Mouse (Mus musculus) splenic B cell, adult 2 months (primary cell): ENCODE measurements around the gene Robo1.

Source experiments
- DNase-seq: peaks from one replicate; pipeline ENCODE4 v3.0.0-alpha.2; 2011; ENCODE audit warnings: low read depth, low spot score
- H3K27me3 ChIP-seq: 2 replicates; pipeline ENCODE4 v1.6.1; 2012; ENCODE audit warnings: mild to moderate bottlenecking, low read length, moderate library complexity, mixed read lengths; ENCODE audit not compliant: control insufficient read depth, poor library complexity, insufficient read depth, severe bottlenecking
- H3K36me3 ChIP-seq: 2 replicates; pipeline ENCODE4 v1.6.1; 2012; ENCODE audit warnings: mild to moderate bottlenecking, low read length, moderate library complexity, mixed read lengths; ENCODE audit not compliant: control insufficient read depth, poor library complexity, insufficient read depth, severe bottlenecking

Robo1 gene

DNA sequence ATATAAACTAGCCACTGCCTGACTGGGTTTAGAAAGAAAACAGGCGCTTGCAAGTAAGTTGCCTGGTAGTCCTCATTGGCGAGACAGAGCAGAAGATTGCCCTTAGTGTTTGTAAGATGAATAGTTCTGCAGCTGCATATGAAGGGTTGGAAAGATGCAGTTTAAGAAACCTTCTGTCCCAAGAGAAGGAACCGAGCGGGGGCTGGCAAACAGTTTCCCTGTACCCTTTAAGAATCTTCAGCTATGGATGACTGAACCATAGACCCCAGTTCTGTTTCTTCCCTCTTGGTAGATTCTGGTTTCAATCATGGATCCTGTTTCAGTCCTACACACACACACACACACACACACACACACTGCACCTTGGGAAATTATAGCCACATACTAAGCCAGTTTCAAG is 356.7 kb downstream of the Robo1 start:
- no peak for DNase-seq
- H3K27me3 ChIP-seq: no peaks in the 10 kb centered on the region
- no peaks in the 10 kb centered on the region for H3K36me3 ChIP-seq

DNA sequence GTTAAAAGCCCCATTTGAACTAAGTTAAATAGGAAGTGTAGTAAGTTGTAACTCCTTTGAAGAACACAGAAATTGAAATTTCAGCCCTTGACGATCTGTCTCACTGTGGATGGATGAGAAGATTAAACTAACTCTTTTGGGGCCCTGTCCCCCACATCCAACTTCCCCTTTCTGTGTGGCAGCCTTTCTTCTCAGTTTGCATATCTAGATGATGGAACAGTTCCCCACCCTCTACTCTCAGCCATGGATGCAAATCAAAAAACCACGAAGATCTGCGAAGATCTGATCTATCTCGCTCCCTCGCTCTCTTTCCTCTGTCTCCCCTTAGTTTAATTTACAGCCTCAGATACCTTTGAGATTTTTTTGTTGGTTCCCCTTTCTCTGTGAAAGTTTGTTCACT is 357.3 kb downstream of the Robo1 start:
- H3K27me3 ChIP-seq: no peaks in the 10 kb centered on the region
- DNase-seq: no peak
- no peaks in the 10 kb centered on the region for H3K36me3 ChIP-seq

DNA sequence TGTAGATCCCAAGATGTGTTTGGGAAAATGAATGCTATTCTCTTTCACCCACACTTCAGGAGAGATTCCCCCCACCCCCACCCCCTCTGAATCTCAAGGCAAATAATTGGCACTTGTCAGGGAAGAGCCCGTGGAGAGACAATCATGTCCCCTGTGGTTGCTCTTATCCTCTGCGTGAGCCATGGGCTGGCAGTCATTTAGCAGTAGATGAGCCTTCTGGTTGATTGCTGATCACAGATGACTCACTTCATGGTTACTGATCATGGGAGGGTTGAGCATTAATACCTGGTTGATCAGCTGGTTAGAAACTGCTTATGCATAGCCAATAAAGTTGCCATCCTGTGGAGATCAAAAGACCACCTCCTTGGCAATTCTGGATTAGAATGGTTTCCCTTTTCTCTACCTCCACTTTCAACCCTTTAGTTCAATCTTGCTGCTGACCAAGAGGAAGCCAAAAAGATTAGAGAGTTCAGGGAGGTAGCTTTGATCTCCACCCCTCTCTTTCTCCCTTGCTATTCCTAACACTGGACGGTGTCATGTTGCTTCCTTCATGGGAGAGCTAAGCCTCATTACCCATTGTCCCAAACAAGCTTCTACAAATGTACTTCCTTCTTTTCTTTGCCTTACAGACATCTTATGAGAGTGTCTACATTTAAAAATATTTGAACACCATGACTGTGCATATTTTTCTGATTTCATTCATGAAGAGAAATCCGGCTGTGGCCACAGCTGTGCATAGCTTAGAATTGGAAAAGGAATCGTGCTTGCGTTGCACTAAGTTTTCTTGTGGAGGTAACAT is 362.3 kb downstream of the Robo1 start:
- Histone ChIP-seq H3K36me3 (no peaks in the 10 kb centered on the region), H3K27me3 (no peaks in the 10 kb centered on the region)
- DNase-seq: no peak

DNA sequence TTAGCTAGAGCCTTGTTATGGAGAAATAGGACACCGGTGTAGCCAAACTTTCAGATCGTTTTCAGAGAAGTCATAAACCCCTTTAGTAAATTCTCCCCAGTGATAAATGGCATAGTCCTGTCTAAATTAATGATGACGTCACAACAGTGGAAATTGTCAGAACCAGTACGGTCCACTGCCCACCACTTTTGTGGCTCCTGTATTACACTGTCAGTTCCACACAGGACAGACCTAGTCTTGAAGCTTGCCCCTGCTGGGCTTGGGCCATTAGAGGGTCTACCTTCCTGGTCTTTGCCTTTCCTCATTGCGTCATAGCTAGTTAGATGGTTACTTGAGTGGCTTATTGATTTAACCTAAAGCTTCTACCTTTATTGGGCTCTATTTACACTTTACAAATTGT is 369.1 kb downstream of the Robo1 start:
- DNase-seq: no peak
- Histone ChIP-seq H3K36me3 (no peaks in the 10 kb centered on the region), H3K27me3 (no peaks in the 10 kb centered on the region; the same call in 1 of the 2 replicates)

DNA sequence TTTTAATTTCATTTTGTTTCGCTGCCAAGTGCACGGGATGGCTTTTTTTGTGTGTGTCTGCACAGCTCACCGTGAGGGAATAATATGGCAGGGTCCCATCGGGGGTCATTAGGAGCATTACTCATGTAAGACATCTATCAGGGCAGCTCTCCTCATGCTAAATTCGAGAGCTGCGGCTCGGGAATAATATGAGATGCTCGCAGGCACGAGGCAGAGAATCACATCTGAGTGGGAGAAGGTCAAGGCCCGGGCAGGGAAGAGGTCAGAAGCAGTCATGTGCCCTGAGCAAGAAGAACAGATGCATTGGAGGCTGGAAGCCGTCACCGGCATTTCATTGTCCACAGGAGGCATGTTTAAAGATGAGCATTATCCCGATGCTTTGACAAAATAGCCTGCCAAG is 370.3 kb downstream of the Robo1 start:
- Histone ChIP-seq H3K36me3 (no peaks in the 10 kb centered on the region), H3K27me3 (no peaks in the 10 kb centered on the region; the same call in 1 of the 2 replicates)
- no peak for DNase-seq

DNA sequence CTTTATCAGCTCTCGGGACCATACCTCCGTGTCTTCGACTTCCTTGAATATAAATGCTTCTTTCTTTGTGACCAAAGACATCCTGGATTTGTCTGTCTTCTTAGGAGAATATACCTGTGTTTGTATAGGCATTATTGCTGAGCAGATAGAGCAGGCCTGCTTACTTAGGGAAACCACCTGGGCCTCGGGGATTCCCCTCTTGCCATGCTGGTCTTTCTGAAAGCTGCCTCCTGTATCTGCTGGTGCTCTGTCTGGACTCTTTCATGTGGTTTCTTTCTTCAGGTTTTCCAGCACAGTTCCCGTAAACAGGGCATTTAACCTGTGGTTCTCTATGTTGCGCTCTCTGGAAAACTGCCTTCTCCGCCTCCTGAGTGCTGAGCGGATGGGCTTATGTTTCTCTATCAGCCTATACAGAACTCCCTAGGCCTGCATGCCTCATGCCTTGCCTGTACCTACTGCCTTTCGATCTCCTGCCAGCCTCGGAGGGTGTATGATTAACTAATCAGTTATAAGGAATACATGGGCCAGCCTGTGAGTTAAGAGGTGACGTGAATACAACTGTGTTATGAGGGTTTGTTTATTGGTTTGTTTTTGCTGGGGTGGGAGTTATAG is 370.9 kb downstream of the Robo1 start:
- Histone ChIP-seq H3K36me3 (no peaks in the 10 kb centered on the region), H3K27me3 (no peaks in the 10 kb centered on the region; the same call in 1 of the 2 replicates)
- DNase-seq: no peak

DNA sequence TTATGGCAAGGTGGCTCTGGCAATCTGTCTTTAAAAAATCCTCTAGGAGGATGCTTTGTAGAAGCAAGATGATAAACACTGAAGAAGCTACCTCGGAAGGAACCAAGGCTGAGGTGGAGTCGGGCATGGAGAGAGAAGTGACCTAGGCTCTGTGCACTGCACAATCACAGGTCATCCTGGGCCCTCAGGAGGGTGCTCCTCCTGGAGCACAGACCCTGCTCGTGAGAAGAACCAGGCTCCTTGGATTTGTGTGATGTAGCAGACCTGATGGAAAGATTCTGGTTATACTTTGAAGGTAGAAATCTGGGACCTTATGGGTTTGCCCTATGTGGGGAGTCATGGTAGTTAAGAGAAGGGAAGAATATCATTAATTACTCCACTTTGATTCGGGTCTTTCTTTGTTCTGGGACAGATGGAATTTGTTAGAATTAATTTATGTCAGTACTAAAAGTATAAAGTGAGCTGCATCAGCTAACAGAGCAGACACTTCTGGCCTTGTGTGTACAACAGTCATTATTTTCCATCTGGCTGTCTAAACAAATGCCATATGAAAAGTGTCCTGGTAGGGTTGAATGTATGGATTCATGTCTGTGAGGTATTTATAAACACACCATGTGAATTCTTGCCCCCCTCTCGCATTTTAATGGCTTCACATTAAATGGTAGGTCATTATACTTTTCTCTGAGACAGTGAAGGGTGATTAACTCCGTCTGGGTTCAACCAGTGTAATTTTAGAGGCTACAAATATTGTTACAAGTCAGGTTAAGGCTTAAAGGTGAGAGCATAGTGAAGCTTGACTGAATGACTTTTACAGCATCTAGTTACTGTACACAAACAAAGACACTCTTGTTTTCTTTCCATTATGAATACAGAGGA is 377.7 kb downstream of the Robo1 start:
- no peaks in the 10 kb centered on the region for H3K36me3 ChIP-seq
- H3K27me3 ChIP-seq: no peaks in the 10 kb centered on the region
- no peak for DNase-seq

DNA sequence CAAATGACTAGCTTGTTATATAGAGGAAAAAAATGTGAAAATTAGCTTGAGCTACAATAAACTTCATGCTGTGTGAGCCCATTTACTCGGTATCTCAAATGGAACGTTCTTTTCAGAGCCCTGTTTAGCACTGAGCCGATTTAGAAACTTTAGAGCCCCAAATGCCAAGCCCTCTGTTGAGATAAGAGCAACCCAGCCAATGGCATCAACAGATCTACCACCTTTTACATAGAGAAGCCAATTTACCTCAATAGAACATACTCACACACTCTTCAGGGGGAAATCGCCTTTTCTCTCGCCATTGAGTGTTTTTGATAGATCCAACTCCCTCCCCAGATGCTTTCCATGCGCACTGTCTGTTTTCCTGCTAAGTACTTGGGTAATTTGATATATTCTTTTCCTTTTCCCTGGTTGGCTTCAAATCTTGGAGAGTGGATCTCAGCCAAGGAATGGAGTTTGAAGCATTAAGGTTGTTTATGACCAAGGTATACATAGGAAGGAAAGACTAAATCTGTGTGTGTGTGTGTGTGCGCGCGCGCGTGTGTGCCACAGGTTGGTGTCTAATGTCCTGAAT is 378.5 kb downstream of the Robo1 start:
- no peak for DNase-seq
- Histone ChIP-seq H3K36me3 (no peaks in the 10 kb centered on the region), H3K27me3 (no peaks in the 10 kb centered on the region)

DNA sequence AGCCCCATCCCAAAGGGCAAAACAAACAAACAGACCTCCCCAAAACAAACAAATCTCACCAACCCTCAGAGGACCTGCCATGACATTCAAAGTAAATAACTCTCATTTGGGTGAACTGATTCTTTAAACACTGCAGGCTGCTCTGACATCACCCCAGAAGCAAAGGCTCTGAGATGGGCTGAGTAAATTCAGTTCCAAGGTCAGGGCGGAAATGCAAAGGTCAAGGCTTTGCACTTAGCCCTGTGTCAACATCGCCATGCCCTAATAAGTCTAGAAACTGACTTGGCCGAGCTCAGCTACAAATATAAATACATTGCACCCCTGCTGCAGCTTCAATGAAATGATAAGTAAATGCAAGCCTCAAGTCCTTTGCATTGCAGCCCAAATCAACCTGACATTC is 379.5 kb downstream of the Robo1 start:
- no peak for DNase-seq
- no peaks in the 10 kb centered on the region for H3K36me3 ChIP-seq
- H3K27me3 ChIP-seq: no peaks in the 10 kb centered on the region

DNA sequence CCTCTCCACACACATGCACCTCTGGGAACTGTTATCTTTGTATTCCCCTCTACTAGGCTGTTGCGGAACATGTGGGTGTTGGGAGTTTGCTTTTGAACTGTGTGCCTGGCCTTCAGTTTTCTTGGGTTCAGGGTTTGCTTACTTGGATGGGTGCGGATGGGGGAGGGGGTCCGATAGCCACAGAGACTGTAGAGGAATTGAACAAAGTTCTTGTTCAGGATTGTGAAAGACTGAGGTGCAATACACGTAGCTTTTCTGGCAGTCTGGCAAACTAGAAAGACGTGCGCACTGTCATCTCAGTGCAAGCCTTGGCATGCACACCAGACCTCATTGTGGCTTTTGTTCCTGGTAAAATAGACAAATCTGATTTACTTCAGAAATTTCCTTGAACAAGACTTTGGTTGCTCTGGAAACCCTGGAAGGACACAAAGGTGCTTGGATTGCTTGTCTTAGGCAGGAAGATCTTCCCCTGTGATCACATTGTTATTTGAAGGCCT is 380.1 kb downstream of the Robo1 start:
- H3K36me3 ChIP-seq: no peaks in the 10 kb centered on the region
- no peak for DNase-seq
- H3K27me3 ChIP-seq: no peaks in the 10 kb centered on the region

DNA sequence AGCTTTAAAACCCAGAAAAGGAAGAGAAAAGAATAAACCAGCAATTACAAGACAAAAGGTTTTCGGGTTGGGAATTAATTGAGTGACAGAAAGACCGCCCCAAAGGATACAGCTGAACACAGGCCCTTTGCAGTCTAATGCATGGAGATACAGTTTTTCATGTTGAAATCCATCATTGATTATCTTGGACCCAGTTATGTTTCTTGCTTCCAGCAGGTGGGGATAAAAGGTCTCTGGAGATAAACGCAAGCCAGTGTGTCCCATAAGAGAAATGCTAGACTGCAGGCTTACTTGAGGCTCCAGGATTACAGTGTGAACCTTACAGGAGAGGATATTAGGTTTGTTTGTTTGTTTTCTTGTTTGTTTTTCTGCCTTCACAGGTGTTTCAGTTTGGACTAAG is 383.8 kb downstream of the Robo1 start:
- no peaks in the 10 kb centered on the region for H3K27me3 ChIP-seq
- no peak for DNase-seq
- no peaks in the 10 kb centered on the region for H3K36me3 ChIP-seq

DNA sequence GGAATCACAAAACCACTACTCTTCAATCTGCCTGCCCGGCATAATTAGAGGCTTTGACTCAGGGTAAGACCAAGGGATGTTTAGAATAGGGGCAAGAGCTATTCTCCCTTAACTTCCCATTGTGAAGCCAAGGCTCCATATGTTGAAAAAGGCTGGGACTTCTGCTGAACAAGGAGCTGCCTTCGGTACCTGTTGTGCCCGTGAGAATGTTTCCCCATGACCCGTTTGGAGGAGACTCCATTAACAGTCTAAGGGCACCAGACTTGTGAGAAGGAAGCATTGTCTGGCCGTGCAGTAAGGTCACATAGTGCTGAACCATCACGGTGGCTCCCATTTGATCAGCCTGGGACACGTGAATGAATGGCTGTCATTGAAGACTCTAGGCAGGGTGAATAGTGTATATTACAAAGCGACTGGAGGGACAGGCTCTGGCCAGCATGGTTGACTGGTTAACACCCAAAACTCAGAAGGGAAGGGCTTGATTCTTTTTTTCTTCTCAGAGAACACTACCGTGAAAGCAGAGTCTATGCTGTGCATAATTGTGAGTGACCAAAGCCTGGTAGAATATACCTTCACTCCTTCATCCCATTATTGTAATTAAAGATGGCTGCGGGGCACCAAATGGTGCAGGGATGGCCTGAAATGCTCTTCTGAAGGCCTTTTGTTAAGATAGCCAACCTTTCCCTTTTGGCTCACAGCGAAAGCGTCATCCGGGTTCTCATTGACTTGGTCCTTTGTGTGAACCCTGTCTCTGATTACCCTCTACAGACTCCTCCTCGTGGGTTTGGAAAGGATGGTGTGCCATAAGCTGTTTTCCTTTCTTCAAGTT is 385.6 kb downstream of the Robo1 start:
- no peaks in the 10 kb centered on the region for H3K27me3 ChIP-seq
- no peak for DNase-seq

DNA sequence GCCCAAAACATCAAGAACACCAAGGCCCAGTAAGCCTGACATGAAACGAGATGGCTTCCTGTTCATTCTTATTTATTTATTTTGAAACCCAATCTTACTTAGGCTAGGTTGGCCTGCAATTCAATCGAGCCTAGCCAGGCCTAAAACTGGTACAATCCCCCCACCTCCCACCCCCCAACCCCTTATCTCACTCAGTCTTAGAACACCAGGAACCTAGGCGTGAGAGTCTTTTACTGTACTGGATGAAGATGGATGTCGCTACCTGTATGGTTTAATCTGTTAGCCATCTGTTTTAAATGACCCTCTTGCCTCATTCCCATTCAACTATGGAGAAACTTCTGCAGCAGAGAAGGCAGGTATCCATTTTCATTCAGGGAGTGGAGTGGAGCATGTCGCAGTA is 386.7 kb downstream of the Robo1 start:
- H3K27me3 ChIP-seq: no peaks in the 10 kb centered on the region
- H3K36me3 ChIP-seq: no peaks in the 10 kb centered on the region
- DNase-seq: no peak

More for the DNA sequence above, 385.6 kb downstream of the Robo1 start:
- no peaks in the 10 kb centered on the region for H3K36me3 ChIP-seq
